Mouse (Mus musculus) hindbrain, embryonic 15.5 days (tissue): ENCODE data around the gene Kif26a. TPM values are rescaled to one million over a fixed set of nuclear protein-coding genes. Genes with fewer than 3 reads are reported as not detected.

Source experiments
- ATAC-seq: fragments of 200-750 bp; cut with Nextera tagmentation; 2 replicates; pipeline ENCODE4 v1.8.0; 2017; ENCODE audit warnings: low read depth, moderate number of reproducible peaks, moderate TSS enrichment; ENCODE audit not compliant: low FRiP score
- H3K27ac ChIP-seq: fragments of 300-500 bp; sonication (generic); replicated peaks from 2 replicates; pipeline ENCODE4 v1.5.1; 2015; ENCODE audit warnings: mild to moderate bottlenecking, inconsistent platforms
- H3K27me3 ChIP-seq: fragments of 300-500 bp; sonication (generic); 2 replicates; pipeline ENCODE4 v1.6.1; 2015; ENCODE audit warnings: control low read depth, inconsistent platforms
- H3K36me3 ChIP-seq: fragments of 300-500 bp; sonication (generic); 2 replicates; pipeline ENCODE4 v1.6.1; 2015; ENCODE audit warnings: control low read depth, inconsistent platforms
- H3K4me1 ChIP-seq: fragments of 300-500 bp; sonication (generic); replicated peaks from 2 replicates; pipeline ENCODE4 v1.6.1; 2015; ENCODE audit warnings: control low read depth, inconsistent platforms
- H3K4me2 ChIP-seq: fragments of 300-500 bp; sonication (generic); 2 replicates; pipeline ENCODE4 v1.6.1; 2015; ENCODE audit warnings: moderate library complexity, mild to moderate bottlenecking, inconsistent platforms
- H3K4me3 ChIP-seq: fragments of 300-500 bp; sonication (generic); 2 replicates; pipeline ENCODE4 v1.5.1; 2015; ENCODE audit warnings: mild to moderate bottlenecking, inconsistent platforms
- H3K9ac ChIP-seq: fragments of 300-500 bp; sonication (generic); 2 replicates; pipeline ENCODE4 v1.6.1; 2015; ENCODE audit warnings: inconsistent platforms
- H3K9me3 ChIP-seq: fragments of 300-500 bp; sonication (generic); 2 replicates; pipeline ENCODE4 v1.6.1; 2016; ENCODE audit warnings: control low read depth, inconsistent platforms
- WGBS: fragments of 180-500 bp; shearing (Covaris S2); methylation state at CpG from one replicate; pipeline ENCODE4 v1.1.7; 2015; 5-methylcytosine and 5-hydroxymethylcytosine counted together
- polyA plus RNA-seq: library from polyadenylated mRNA; unstranded; fragments of >200 nt; fragmentation: Nextera tagmentation; extraction: Ambion mirVana; gene quantifications from 2 replicates; pipeline ENCODE4 v1.2.1, GENCODE M21; 2015

Kif26a gene
- polyA plus RNA-seq, 1 experiment from 2014 or later: 4.3 TPM

DNA sequence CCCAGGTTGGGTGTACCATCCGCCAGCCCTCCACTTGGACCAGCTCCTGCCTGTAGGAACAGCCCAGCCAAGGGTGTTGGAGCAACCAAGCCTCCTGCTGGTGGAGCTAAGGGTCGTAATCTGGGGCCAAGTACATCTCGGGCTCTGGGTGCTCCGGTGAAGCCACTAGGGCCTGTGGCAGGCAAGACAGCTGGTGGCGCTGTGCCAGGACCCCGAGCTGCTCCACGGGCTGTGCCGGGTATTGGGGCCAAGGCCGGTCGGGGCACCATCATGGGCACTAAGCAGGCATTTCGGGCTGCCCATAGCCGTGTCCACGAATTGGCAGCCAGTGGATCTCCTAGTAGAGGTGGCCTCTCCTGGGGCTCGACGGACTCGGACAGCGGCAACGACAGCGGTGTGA lies 31.7 kb downstream of the Kif26a start:
- ATAC-seq: no peak
- Histone ChIP-seq H3K4me2 (no peak overlapping the region), H3K4me3 (no peak overlapping the region), H3K4me1 (no peaks in the 10 kb centered on the region), H3K36me3 (no peaks in the 10 kb centered on the region), H3K9me3 (no peaks in the 10 kb centered on the region), H3K9ac (no peak overlapping the region), H3K27ac (no peak overlapping the region), H3K27me3 (no peaks in the 10 kb centered on the region)
- 96% methylated on average over 19 of the region's 19 CpGs for WGBS

DNA sequence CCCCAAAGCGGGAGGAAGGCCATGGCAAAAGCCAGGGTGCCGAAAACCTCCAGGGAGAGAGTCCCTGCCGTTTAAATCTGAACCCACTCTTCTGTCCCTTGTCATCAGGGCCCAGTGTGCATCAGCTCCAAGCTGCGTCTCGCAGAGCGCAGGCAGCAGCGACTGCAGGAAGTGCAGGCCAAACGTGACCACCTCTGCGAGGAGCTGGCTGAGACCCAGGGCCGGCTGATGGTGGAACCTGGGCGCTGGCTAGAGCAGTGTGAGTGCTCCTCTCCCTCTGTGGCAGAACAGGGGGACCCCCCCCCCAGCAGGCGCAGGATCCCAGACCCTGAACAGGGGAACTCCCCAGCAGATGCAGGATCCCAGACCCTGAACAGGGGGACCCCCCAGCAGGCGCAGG lies 33.7 kb downstream of the Kif26a start:
- Histone ChIP-seq H3K4me3 (no peak overlapping the region), H3K27me3 (no peaks in the 10 kb centered on the region), H3K27ac (no peak overlapping the region), H3K36me3 (no peaks in the 10 kb centered on the region), H3K9ac (no peak overlapping the region), H3K4me2 (no peak overlapping the region), H3K4me1 (no peaks in the 10 kb centered on the region), H3K9me3 (no peaks in the 10 kb centered on the region)
- 87% methylated on average over 13 of the region's 13 CpGs for WGBS
- no peak for ATAC-seq

DNA sequence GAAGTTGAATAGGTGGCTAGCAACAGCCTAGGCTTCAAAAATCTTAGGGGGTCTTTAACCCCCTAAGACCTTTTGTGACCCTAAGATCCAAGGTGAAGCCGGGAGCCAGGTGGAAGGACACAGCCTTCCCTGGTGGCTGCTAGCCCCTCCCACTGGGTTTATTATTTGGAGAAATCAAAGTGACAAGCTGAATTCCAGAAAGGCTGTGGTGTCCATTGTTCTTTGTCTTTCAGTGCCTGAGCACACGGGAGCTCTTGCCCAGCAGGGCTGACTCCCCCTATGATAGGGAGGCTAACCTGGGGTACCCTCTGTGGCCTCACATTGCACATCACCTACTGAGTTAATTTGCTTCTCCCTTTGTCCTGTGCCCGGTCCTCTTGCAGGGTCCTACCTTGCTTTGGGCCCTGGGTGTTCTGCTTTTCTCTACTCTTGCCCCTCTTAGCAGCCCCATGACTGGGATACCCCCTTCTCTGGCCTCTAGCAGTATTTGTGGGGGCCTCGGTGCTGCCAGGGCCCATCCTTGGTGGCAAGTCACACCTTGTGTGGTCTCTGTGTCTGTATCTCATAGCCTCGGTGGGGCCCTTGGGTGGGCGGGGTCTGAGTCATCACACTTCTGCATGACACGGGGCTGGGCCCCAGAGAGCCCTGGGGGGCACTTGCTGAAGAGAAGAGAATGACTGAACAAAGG lies 36.1 kb downstream of the Kif26a start:
- Histone ChIP-seq H3K9ac (no peak overlapping the region), H3K4me3 (no peak overlapping the region), H3K36me3 (no peaks in the 10 kb centered on the region), H3K4me1 (no peaks in the 10 kb centered on the region), H3K27ac (no peak overlapping the region), H3K4me2 (no peak overlapping the region), H3K27me3 (no peaks in the 10 kb centered on the region), H3K9me3 (no peaks in the 10 kb centered on the region)
- 35% methylated on average over 7 of the region's 7 CpGs for WGBS
- 0 out of 2 replicates have a peak, but pooled peaks have one; percentile 35 for ATAC-seq

DNA sequence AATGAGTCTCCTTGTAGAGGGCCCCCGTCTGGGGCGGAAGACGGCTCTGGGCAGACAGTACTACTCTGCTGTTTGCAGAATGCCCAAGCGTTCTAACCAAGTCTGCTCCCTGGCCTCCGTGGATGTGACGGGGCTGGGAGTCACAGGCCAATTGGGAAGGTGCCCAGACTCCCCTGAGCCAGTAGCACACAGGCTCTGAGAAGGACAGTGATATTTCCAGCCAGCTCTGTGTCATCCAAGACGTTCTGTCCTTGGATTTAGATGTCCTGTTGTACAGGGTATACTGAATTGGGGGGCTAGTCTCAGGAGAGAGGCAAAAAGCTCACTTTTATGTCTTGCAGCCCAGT lies 36.6 kb downstream of the Kif26a start:
- no peak overlapping the region for H3K4me2 ChIP-seq
- no peaks in the 10 kb centered on the region for H3K9me3 ChIP-seq
- H3K27ac ChIP-seq: no peak overlapping the region
- WGBS: 28% methylated on average over 7 of the region's 7 CpGs
- H3K9ac ChIP-seq: no peak overlapping the region
- H3K27me3 ChIP-seq: no peaks in the 10 kb centered on the region
- H3K4me3 ChIP-seq: no peak overlapping the region
- H3K36me3 ChIP-seq: no peaks in the 10 kb centered on the region
- no peaks in the 10 kb centered on the region for H3K4me1 ChIP-seq
- no peak for ATAC-seq

DNA sequence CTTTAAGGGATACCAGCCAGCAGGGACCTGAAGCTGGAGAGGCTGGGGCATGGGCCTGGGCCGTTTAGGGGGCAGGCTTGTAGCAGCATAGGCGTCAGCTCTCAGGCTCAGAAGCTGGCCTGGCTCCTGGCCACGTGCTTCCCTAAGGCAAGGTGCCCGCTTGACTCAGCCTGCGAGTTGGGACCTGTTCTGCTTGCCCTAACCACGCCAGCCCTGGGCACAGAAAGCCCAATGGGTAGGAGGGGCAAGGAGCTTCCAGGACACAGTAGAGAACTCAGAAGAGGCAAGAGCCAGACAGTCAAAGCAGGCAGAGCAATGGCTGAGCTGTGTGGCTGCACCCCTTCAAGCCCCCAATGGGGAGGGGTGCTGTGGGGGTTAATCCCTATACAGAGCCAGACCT lies 37.7 kb downstream of the Kif26a start:
- Histone ChIP-seq H3K4me2 (no peak overlapping the region), H3K36me3 (no peaks in the 10 kb centered on the region), H3K4me1 (no peaks in the 10 kb centered on the region), H3K27ac (no peak overlapping the region), H3K9ac (no peak overlapping the region), H3K9me3 (no peaks in the 10 kb centered on the region), H3K4me3 (no peak overlapping the region), H3K27me3 (no peaks in the 10 kb centered on the region)
- ATAC-seq: no peak
- 68% methylated on average over 6 of the region's 6 CpGs for WGBS

DNA sequence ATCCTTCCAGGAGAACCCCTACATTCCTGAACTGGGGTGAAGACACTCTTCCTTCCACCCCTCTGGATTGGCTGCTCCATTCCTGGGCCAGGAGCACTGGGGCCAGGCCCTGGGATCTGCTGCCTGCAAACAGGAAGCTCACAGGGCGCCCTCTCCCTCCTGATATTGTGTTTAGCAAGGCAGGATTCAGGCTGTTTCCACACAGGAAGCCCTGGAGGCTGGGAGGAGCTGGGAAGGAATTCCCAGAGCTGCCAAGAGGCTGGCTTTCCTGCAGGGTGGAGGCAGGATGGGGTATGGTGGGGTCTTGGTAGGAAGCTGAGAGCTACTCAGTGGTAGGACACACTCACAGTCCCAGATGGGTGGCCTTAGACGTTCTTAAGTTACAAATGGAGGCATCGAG lies 38.4 kb downstream of the Kif26a start:
- Histone ChIP-seq H3K27ac (no peak overlapping the region), H3K9ac (no peak overlapping the region), H3K27me3 (no peaks in the 10 kb centered on the region), H3K36me3 (no peaks in the 10 kb centered on the region), H3K9me3 (no peaks in the 10 kb centered on the region), H3K4me2 (no peak overlapping the region), H3K4me3 (no peak overlapping the region), H3K4me1 (no peaks in the 10 kb centered on the region)
- ATAC-seq: no peak
- WGBS: 68% methylated on average over 3 of the region's 3 CpGs

DNA sequence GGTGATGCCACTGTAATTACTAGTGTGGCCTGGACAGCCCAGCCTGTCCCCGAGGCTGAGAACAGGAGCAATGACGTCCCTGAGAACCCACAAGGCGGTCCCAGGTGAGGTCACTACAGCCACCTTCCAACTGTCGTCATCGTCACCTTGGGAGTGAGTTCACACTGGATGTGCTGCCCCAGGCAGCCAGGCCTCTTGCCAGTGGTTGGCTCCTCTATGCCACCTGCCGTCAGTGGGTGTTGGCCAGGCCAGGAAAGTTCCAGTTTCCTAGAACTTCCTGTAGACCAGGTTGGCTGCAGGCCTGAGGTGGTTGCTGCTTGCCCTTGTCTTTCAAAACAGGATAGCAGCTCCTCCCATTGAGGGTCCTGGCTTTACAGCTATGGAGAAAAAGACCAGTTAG lies 40.9 kb downstream of the Kif26a start:
- no peak overlapping the region for H3K4me3 ChIP-seq
- no peaks in the 10 kb centered on the region for H3K4me1 ChIP-seq
- H3K9ac ChIP-seq: no peak overlapping the region
- ATAC-seq: no peak
- H3K36me3 ChIP-seq: no peaks in the 10 kb centered on the region
- no peaks in the 10 kb centered on the region for H3K27me3 ChIP-seq
- H3K27ac ChIP-seq: no peak overlapping the region
- H3K4me2 ChIP-seq: no peak overlapping the region
- no peaks in the 10 kb centered on the region for H3K9me3 ChIP-seq
- WGBS: 91% methylated on average over 6 of the region's 6 CpGs

- no peaks in the 10 kb centered on the region for H3K36me3 ChIP-seq
- no peaks in the 10 kb centered on the region for H3K9me3 ChIP-seq
- H3K27ac ChIP-seq: no peak overlapping the region
- peaks cover 15% of the 10 kb centered on the region for H3K4me1 ChIP-seq
- WGBS: 49% methylated on average over 6 of the region's 6 CpGs
- ATAC-seq: no peak
- H3K27me3 ChIP-seq: 0 out of 2 replicates have a peak, but pooled peaks cover 2% of the 10 kb centered on the region
- no peak overlapping the region for H3K9ac ChIP-seq
- H3K4me3 ChIP-seq: no peak overlapping the region
- H3K4me2 ChIP-seq: no peak overlapping the region
Observed at GRCm38 (mm10) chr12:112191753-112192152, 45.7 kb downstream of the Kif26a start.

DNA sequence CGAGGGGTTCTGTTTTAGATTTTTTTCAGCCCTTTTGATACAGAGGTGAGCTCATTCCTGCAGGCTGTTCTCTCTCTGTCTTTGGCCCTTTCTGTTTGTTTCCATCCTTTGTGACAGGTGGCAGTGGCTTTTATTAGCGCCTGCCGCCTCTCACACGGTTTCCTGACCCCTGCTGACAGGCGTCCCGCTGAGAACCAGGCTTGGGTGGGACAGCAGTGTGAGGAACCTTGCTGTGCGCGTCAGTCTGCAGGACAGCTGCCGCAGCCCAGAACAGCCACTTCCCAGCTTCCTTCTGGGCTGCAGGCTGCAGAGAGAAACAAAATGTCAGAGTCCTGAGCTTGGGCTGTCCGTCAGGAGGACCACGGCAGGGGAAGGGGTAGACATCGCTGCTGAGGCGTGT lies 49.0 kb downstream of the Kif26a start:
- WGBS: 4% methylated on average over 13 of the region's 13 CpGs

GRCm38 (mm10) chr12:112196562-112196961 lies 50.6 kb downstream of the Kif26a start:
- H3K27me3 ChIP-seq: 0 out of 2 replicates have a peak, but pooled peaks cover 2% of the 10 kb centered on the region
- no peak overlapping the region for H3K4me2 ChIP-seq
- no peaks in the 10 kb centered on the region for H3K36me3 ChIP-seq
- 44% methylated on average over 10 of the region's 10 CpGs for whole genome bisulfite sequencing
- H3K9me3 ChIP-seq: no peaks in the 10 kb centered on the region
- no peak overlapping the region for H3K27ac ChIP-seq
- no peak overlapping the region for H3K9ac ChIP-seq
- no peak overlapping the region for H3K4me3 ChIP-seq
- H3K4me1 ChIP-seq: peaks cover 29% of the 10 kb centered on the region
- ATAC-seq: no peak

More for the DNA sequence above, 49.0 kb downstream of the Kif26a start:
- no peak overlapping the region for H3K27ac ChIP-seq
- H3K9ac ChIP-seq: no peak overlapping the region; the same call in 1 of the 2 replicates
- no peaks in the 10 kb centered on the region for H3K9me3 ChIP-seq
- no peak for ATAC-seq
- no peaks in the 10 kb centered on the region for H3K36me3 ChIP-seq
- H3K4me1 ChIP-seq: peaks cover 27% of the 10 kb centered on the region
- H3K4me2 ChIP-seq: peak overlapping the region; percentile 42
- 0 out of 2 replicates have a peak, but pooled peaks cover 2% of the 10 kb centered on the region for H3K27me3 ChIP-seq
- H3K4me3 ChIP-seq: no peak overlapping the region

DNA sequence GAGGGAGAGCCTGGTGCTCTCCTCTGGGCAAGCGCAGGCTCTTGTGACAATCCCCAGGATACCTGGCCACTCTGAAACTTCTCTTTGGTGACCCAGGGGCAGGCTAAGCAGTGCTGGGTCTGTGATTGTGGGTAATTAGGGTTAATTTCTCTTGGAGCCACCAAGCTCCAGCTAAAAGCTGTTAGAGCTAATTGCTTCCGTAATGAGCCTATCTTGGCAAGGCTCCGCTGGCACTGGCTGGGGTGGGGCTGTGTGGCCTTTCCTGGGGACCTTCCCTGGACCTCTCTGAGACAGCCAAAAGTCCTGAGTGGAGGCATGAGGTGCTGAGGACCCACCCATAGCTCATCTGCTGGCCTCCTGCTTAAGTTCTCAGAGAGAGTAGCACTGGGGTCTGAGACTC lies 53.4 kb downstream of the Kif26a start:
- Histone ChIP-seq H3K36me3 (no peaks in the 10 kb centered on the region), H3K27me3 (0 out of 2 replicates have a peak, but pooled peaks cover 2% of the 10 kb centered on the region), H3K27ac (no peak overlapping the region), H3K9ac (no peak overlapping the region), H3K9me3 (no peaks in the 10 kb centered on the region), H3K4me1 (peaks cover 29% of the 10 kb centered on the region), H3K4me3 (no peak overlapping the region), H3K4me2 (no peak overlapping the region)
- ATAC-seq: no peak
- 56% methylated on average over 3 of the region's 3 CpGs for WGBS

GRCm38 (mm10) chr12:112200045-112200444 lies 54.0 kb downstream of the Kif26a start:
- 72% methylated on average over 2 of the region's 2 CpGs for WGBS
- peaks cover 24% of the 10 kb centered on the region for H3K4me1 ChIP-seq
- H3K4me2 ChIP-seq: no peak overlapping the region
- H3K9ac ChIP-seq: no peak overlapping the region
- no peaks in the 10 kb centered on the region for H3K36me3 ChIP-seq
- 0 out of 2 replicates have a peak, but pooled peaks cover 2% of the 10 kb centered on the region for H3K27me3 ChIP-seq
- no peak overlapping the region for H3K27ac ChIP-seq
- H3K9me3 ChIP-seq: no peaks in the 10 kb centered on the region
- 0 out of 2 replicates have a peak, but pooled peaks have one; percentile 16 for ATAC-seq
- no peak overlapping the region for H3K4me3 ChIP-seq

DNA sequence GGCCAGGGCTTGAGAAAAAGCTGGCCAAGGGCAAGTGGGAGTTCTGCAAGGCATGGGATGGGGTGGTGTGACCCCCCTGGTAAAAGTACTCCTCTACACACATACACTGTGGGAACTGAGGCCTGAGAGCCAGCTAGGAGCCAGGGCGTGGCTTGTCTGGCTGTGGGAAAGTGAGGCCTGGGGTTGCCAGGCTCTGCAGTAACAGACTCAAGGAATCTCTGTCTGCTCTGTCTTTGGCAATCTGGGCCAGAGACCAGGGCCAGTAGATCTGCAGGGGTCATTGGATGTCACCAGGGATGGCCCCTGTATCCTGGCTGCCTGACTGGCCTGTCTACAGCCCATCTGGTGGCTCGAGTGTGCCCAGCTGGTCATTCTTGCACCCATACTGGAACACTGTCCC lies 61.2 kb downstream of the Kif26a start:
- ATAC-seq: peak; percentile 42; the same call in 1 of the 2 replicates
- WGBS: 56% methylated on average over 2 of the region's 2 CpGs

More for the DNA sequence above, 61.2 kb downstream of the Kif26a start:
- Histone ChIP-seq H3K9ac (no peak overlapping the region), H3K27ac (no peak overlapping the region), H3K27me3 (peaks cover 4% of the 10 kb centered on the region; the same call in 1 of the 2 replicates), H3K4me3 (no peak overlapping the region), H3K4me2 (no peak overlapping the region), H3K4me1 (peaks cover 21% of the 10 kb centered on the region), H3K9me3 (no peaks in the 10 kb centered on the region), H3K36me3 (no peaks in the 10 kb centered on the region)
